Mouse (Mus musculus) CH12.LX (cell line): ENCODE data around the gene Atg5. TPM values are rescaled to one million over a fixed set of nuclear protein-coding genes. Genes with fewer than 3 reads are reported as not detected.

Experiments
- DNase-seq: peaks from one replicate; pipeline ENCODE4 v3.0.0-alpha.2; 2013; ENCODE audit errors: extremely low read depth
- H3K27ac ChIP-seq: 2 replicates; pipeline ENCODE4 v1.5.1; 2012; ENCODE audit warnings: low read depth, mild to moderate bottlenecking, control low read depth, moderate library complexity; ENCODE audit not compliant: insufficient read depth
- H3K27me3 ChIP-seq: replicated peaks from 2 replicates; pipeline ENCODE3; 2012; ENCODE audit warnings: inconsistent platforms
- H3K36me3 ChIP-seq, 2 experiments: replicated peaks in 1 of 2; 2 replicates each; pipeline versions ENCODE3 to v1.6.1; 2012; ENCODE audit warnings: inconsistent platforms in 1 of 2, low read length in 1 of 2, mild to moderate bottlenecking in 1 of 2, mixed read lengths in 1 of 2, moderate library complexity in 1 of 2; ENCODE audit not compliant: control insufficient read depth in 1 of 2, insufficient read depth in 1 of 2
- H3K4me1 ChIP-seq, 2 experiments: 2 replicates each; pipeline ENCODE4 v1.6.1; 2012; ENCODE audit warnings: inconsistent platforms in 1 of 2, moderate library complexity in 1 of 2; ENCODE audit not compliant: insufficient read depth in 2 of 2, control insufficient read depth in 1 of 2
- H3K4me2 ChIP-seq: 2 replicates; pipeline ENCODE4 v1.6.1; 2012; ENCODE audit warnings: low read depth, mild to moderate bottlenecking, control low read depth; ENCODE audit not compliant: poor library complexity, insufficient read depth, severe bottlenecking
- H3K4me3 ChIP-seq, 3 experiments: fragments of 150-350 bp in 1 of 3; sonication (generic) in 1 of 3; replicated peaks in 1 of 3; 2 replicates each; pipeline versions ENCODE3 to v1.5.1; 2011 to 2012; ENCODE audit warnings: low read depth in 2 of 3, low read length in 2 of 3, mild to moderate bottlenecking in 2 of 3, moderate library complexity in 2 of 3, control low read depth in 1 of 3, improper control_type of control experiment in 1 of 3, inconsistent platforms in 1 of 3, mixed read lengths in 1 of 3; ENCODE audit not compliant: poor library complexity in 1 of 3
- H3K79me2 ChIP-seq: replicated peaks from 2 replicates; pipeline ENCODE4 v1.6.1; 2012; ENCODE audit warnings: mild to moderate bottlenecking, moderate library complexity; ENCODE audit not compliant: control insufficient read depth, poor library complexity, insufficient read depth, severe bottlenecking; ENCODE audit errors: extremely low read depth
- H3K9ac ChIP-seq: 2 replicates; pipeline ENCODE4 v1.6.1; 2012; ENCODE audit warnings: low read depth, mild to moderate bottlenecking, control low read depth, moderate library complexity; ENCODE audit not compliant: insufficient read depth
- H3K9me3 ChIP-seq: replicated peaks from 2 replicates; pipeline ENCODE3; 2012; ENCODE audit warnings: low read length, inconsistent platforms, mixed read lengths
- CHD2 ChIP-seq: IDR thresholded peaks from 2 replicates; pipeline ENCODE4 v1.6.1; 2011; ENCODE audit warnings: low read length, improper control_type of control experiment
- CTCF ChIP-seq, 2 experiments: IDR thresholded peaks in 1 of 2; conservative IDR thresholded peaks in 1 of 2; 2 replicates each; pipeline ENCODE4 v1.5.1; 2011 to 2012; ENCODE audit warnings: low read depth in 2 of 2, low read length in 2 of 2, improper control_type of control experiment in 1 of 2, inconsistent platforms in 1 of 2, mild to moderate bottlenecking in 1 of 2, moderate library complexity in 1 of 2
- E2F4 ChIP-seq: IDR thresholded peaks from 2 replicates; pipeline ENCODE4 v1.6.1; 2011; ENCODE audit warnings: low read depth, low read length, improper control_type of control experiment; ENCODE audit not compliant: insufficient replicate concordance
- EP300 ChIP-seq: IDR thresholded peaks from 2 replicates; pipeline ENCODE4 v1.6.1; 2011; ENCODE audit warnings: low read length, improper control_type of control experiment
- GABPA ChIP-seq: IDR thresholded peaks from 2 replicates; pipeline ENCODE4 v1.6.1; 2012; ENCODE audit warnings: low read depth, low read length, improper control_type of control experiment, inconsistent platforms; ENCODE audit not compliant: insufficient replicate concordance
- HCFC1 ChIP-seq: IDR thresholded peaks from 2 replicates; pipeline ENCODE4 v1.6.1; 2012; ENCODE audit warnings: low read depth, mild to moderate bottlenecking, inconsistent platforms, low read length, improper control_type of control experiment
- JUN ChIP-seq: IDR thresholded peaks from 2 replicates; pipeline ENCODE4 v1.6.1; 2011; ENCODE audit warnings: low read depth, mild to moderate bottlenecking, low read length, improper control_type of control experiment, moderate library complexity; ENCODE audit not compliant: insufficient read depth
- JUND ChIP-seq: conservative IDR thresholded peaks from 2 replicates; pipeline ENCODE4 v1.6.1; 2011; ENCODE audit warnings: low read depth, low read length, improper control_type of control experiment
- KAT2A ChIP-seq: IDR thresholded peaks from 2 replicates; pipeline ENCODE4 v1.6.1; 2012; ENCODE audit warnings: low read length, improper control_type of control experiment, inconsistent platforms; ENCODE audit not compliant: insufficient replicate concordance
- MAX ChIP-seq: IDR thresholded peaks from 2 replicates; pipeline ENCODE4 v1.6.1; 2011; ENCODE audit warnings: low read length, improper control_type of control experiment
- MAZ ChIP-seq: IDR thresholded peaks from 2 replicates; pipeline ENCODE4 v1.6.1; 2012; ENCODE audit warnings: low read depth, mild to moderate bottlenecking, inconsistent platforms, low read length, improper control_type of control experiment, moderate library complexity
- MXI1 ChIP-seq: IDR thresholded peaks from 2 replicates; pipeline ENCODE4 v1.6.1; 2011; ENCODE audit warnings: mild to moderate bottlenecking, low read depth, low read length, improper control_type of control experiment
- NRF1 ChIP-seq: IDR thresholded peaks from 2 replicates; pipeline ENCODE4 v1.6.1; 2014; ENCODE audit warnings: low read depth, mild to moderate bottlenecking, inconsistent platforms, low read length, improper control_type of control experiment, moderate library complexity
- PAX5 ChIP-seq: IDR thresholded peaks from 2 replicates; pipeline ENCODE4 v1.6.1; 2012; ENCODE audit warnings: low read length, inconsistent platforms, mixed read lengths
- POLR2A ChIP-seq: IDR thresholded peaks from 2 replicates; pipeline ENCODE4 v1.6.1; 2011; ENCODE audit warnings: low read depth, mild to moderate bottlenecking, improper control_type of control experiment, low read length
- POLR2AphosphoS2 ChIP-seq: IDR thresholded peaks from 2 replicates; pipeline ENCODE4 v1.6.1; 2011; ENCODE audit warnings: low read depth, low read length, improper control_type of control experiment
- SIN3A ChIP-seq: IDR thresholded peaks from 2 replicates; pipeline ENCODE4 v1.6.1; 2012; ENCODE audit warnings: low read length, improper control_type of control experiment, inconsistent platforms
- SMC3 ChIP-seq: IDR thresholded peaks from 2 replicates; pipeline ENCODE4 v1.6.1; 2011; ENCODE audit warnings: low read depth, low read length, improper control_type of control experiment
- TBP ChIP-seq: conservative IDR thresholded peaks from 2 replicates; pipeline ENCODE4 v1.6.1; 2011; ENCODE audit warnings: low read depth, low read length, improper control_type of control experiment
- USF2 ChIP-seq: conservative IDR thresholded peaks from 2 replicates; pipeline ENCODE4 v1.6.1; 2011; ENCODE audit warnings: low read depth, low read length, improper control_type of control experiment
- ZC3H11A ChIP-seq: IDR thresholded peaks from 2 replicates; pipeline ENCODE4 v1.6.1; 2012; ENCODE audit warnings: low read depth, mild to moderate bottlenecking, inconsistent platforms, low read length, improper control_type of control experiment
- ZKSCAN1 ChIP-seq: IDR thresholded peaks from 2 replicates; pipeline ENCODE4 v1.6.1; 2012; ENCODE audit warnings: low read depth, inconsistent platforms, low read length, improper control_type of control experiment, borderline replicate concordance
- dilution Hi-C: fragments of 300-500 bp; cut with MboI; formaldehyde crosslinking; loops from 2 replicates; pipeline ENCODE4 v1.14.3; 2020; ENCODE audit warnings: low sequenced_read_pairs; ENCODE audit not compliant: extremely low pct_unique_long_range_greater_than_20kb, extremely low pct_ligation_motif_present
- in situ Hi-C: fragments of 300-500 bp; cut with MboI; formaldehyde crosslinking; loops from 3 replicates; pipeline ENCODE4 v1.14.3; 2019; ENCODE audit warnings: low sequenced_read_pairs, low pct_ligation_motif_present, low pct_unique_long_range_greater_than_20kb, mixed read lengths
- polyA plus RNA-seq: library from polyadenylated mRNA; unstranded; fragments of >175 nt; gene quantifications from 2 replicates; pipeline ENCODE4 v1.2.1, GENCODE M21; 2012; ENCODE audit warnings: low read depth; ENCODE audit not compliant: insufficient read length
- total RNA-seq, 2 experiments: library from RNA; depleted of rRNA; stranded (reverse); fragments of 300-350 nt in 1 of 2; fragments of >200 nt in 1 of 2; gene quantifications; 2 replicates each; pipeline ENCODE4 v1.2.3; 2012 to 2014

The Atg5 gene
- total and polyA plus RNA-seq, 3 experiments: 15.6 to 47.5 (median 34.7) TPM

- Histone ChIP-seq H3K9me3 (peaks cover 4% of the 10 kb centered on the region), H3K79me2 (no peaks in the 10 kb centered on the region), H3K4me3 (no peak overlapping the region), H3K36me3 (peaks cover 8 to 39% of the 10 kb centered on the region in 2 experiments), H3K4me2 (no peak overlapping the region), H3K27ac (no peak overlapping the region), H3K27me3 (no peaks in the 10 kb centered on the region), H3K4me1 (peaks cover 8 to 68% of the 10 kb centered on the region in 2 experiments), H3K9ac (no peak overlapping the region)
- in situ Hi-C loops: no loop called here
- no peak for DNase-seq
- TF ChIP-seq PAX5: no peak
- no peak for TF ChIP-seq SIN3A
- no peak for TF ChIP-seq GABPA
- no peak for TF ChIP-seq ZC3H11A
- dilution Hi-C loops: no loop called here
These were observed 75.2 kb downstream of the Atg5 start for GRCm38 (mm10) chr10:44343351-44343750.

- H3K27me3 ChIP-seq: no peaks in the 10 kb centered on the region
- peaks cover 3 to 33% of the 10 kb centered on the region in 2 experiments for H3K4me1 ChIP-seq
- no peak overlapping the region for H3K27ac ChIP-seq
- in situ Hi-C loops: no loop called here
- DNase-seq: no peak
- H3K36me3 ChIP-seq: peaks cover 14 to 45% of the 10 kb centered on the region in 2 experiments
- dilution Hi-C loops: no loop called here
- no peak overlapping the region for H3K9ac ChIP-seq
- H3K9me3 ChIP-seq: peaks cover 4% of the 10 kb centered on the region
- H3K4me3 ChIP-seq: no peak overlapping the region
- no peak overlapping the region for H3K4me2 ChIP-seq
- no peaks in the 10 kb centered on the region for H3K79me2 ChIP-seq
- no peak for TF ChIP-seq SMC3
- no peak for TF ChIP-seq POLR2A
- TF ChIP-seq JUND: no peak
- no peak for TF ChIP-seq MAZ
- TF ChIP-seq POLR2AphosphoS2: no peak
- no peak for TF ChIP-seq TBP
- no peak for TF ChIP-seq CTCF (conservative IDR thresholded peaks at IDR 0.05 in 1 of 2, IDR thresholded peaks at IDR 0.05 in 1 of 2; ENCODE audit: low read depth in 2 of 2, low read length in 2 of 2)
- no peak for TF ChIP-seq MXI1
- TF ChIP-seq MAX: no peak
- TF ChIP-seq ZKSCAN1: no peak
- no peak for TF ChIP-seq NRF1
- TF ChIP-seq EP300: no peak
- TF ChIP-seq CHD2: no peak
- TF ChIP-seq JUN: no peak
- TF ChIP-seq USF2: no peak
- no peak for TF ChIP-seq KAT2A
- TF ChIP-seq E2F4: no peak
- TF ChIP-seq HCFC1: no peak
These were observed 79.5 kb downstream of the Atg5 start for GRCm38 (mm10) chr10:44347549-44348172.
